Mouse (Mus musculus): ENCODE measurements around the gene Styx. TPM values are rescaled to one million over a fixed set of nuclear protein-coding genes. Genes with fewer than 3 reads are reported as not detected.
"Not testable (repeated sequence)": the region's sequence is repeated elsewhere in the genome, so short reads cannot be mapped to it uniquely, and the experiment has no call there.

Styx gene
- polyA plus RNA-seq, 2 experiments from 2014 or later = 18.3 to 23.8 TPM

DNA sequence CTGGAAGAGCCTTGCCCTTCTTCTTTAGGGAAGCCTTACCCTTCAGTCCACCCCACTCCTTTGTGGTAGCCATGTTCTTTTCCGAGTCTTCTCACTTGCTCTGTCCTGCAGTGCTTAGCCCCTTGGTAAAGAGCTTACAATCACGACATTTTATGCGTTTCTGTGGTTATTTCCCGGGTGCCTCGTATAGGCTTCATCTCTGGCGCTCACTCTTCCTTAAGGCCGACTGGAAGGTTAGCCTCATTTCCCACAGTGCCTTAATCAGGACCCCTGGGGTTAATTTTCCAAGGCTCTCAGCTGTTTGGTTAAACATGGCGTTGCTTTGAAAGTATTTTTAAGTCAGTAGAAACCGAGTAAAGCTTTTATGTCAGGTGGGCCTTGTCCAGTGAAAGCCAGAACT, 88.5 kb downstream of the Styx start:
- ATAC-seq = no peak

- ATAC-seq = no peak
Observed at GRCm38 (mm10) chr14:45441291-45441690, 90.4 kb downstream of the Styx start.

GRCm38 (mm10) chr14:45442781-45443560, 92.1 kb downstream of the Styx start:
- ATAC-seq = no peak

DNA sequence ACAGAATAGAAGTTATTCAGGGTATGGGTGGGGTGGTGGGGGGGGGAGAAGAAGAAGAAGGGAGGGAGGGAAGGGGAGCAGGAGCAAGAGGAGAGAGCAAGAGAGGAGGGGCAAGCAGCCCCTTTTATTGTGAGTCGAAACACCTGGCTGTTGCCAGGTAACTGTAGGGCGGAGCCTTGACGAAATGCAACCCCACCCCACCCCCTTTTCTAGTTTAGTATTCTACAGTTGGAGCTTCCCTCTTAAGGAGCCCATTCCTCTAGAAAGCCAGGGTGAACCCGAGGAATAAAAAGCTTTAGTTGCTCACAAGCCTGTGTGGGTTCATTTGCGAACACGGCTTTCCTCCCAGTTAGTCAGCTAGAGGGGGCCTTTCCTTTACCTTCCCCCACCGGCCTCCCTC, 94.0 kb downstream of the Styx start:
- no peak for ATAC-seq

- ATAC-seq = no peak
Observed at GRCm38 (mm10) chr14:45445445-45445844, 94.6 kb downstream of the Styx start.

- no peak for ATAC-seq
Observed at GRCm38 (mm10) chr14:45446777-45447176, 95.9 kb downstream of the Styx start.

DNA sequence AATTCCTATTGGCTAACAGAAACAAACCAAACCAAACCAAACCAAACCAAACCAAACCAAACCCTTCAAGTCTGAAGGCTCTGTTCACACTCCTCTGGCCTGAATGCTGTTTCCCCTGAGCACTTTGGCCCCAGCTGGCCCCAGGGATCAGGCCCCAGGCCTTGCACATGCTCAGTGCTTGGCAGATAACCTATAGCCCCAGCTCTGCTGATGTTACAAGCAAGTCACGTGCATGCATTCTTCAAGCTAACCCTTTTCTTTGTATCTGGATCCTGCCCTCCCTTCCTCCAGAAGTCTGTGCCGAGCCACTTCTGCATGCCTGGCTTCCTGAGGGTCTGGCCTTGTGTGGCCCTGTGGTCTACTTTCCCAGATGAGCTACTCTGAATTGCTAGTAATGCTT, 100.2 kb downstream of the Styx start:
- ATAC-seq = no peak

DNA sequence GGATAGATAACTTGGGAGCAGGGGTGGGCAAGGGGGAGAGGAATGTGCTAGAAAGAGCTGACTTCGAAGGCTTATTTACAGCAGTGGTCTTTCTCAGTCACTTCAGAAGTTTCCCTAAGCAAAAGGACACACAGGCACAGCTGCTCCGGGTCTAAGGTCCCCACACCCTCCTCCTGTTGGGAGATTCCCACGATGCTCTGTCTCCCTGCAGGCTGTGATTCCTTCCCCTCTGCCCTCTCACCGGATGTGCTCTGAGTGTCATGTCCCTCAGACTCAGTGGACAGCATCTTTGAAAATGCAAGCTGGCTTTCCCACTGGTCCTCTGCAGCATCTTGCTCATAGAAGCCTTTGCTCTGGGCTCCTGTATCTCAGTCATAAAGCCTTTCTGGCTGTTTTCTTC, 101.3 kb downstream of the Styx start:
- ATAC-seq = no peak

DNA sequence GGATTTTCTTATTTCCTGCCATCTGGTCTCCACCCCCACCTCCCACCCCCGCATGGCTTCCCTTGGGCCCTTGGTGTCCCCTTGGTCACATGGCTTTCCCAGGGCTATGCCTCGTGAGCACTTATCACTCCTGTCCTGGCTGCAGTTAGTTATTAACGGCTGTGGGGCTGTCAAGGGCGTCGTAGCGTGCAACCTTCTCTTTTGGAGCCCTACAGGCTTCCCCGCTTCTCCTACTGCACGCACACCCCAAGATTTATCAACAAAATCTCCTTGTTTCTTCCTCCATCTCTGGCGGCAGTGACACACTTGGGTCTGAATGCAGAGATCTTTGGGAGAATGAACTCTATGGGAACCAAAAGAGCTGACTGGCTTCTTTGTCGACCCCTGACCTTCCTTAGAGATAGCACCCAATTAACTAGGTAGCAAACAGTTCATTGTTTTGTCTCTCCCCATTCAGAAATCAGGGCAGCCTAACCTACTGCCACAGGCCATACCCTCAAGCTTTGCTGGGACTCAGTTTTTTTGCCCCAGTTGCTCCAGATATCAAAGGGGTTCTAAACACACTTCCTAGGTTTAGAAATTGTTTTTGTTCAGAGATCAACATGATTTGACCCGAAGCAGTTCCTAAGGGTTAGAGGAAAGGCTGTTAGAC, 102.1 kb downstream of the Styx start:
- no peak for ATAC-seq

DNA sequence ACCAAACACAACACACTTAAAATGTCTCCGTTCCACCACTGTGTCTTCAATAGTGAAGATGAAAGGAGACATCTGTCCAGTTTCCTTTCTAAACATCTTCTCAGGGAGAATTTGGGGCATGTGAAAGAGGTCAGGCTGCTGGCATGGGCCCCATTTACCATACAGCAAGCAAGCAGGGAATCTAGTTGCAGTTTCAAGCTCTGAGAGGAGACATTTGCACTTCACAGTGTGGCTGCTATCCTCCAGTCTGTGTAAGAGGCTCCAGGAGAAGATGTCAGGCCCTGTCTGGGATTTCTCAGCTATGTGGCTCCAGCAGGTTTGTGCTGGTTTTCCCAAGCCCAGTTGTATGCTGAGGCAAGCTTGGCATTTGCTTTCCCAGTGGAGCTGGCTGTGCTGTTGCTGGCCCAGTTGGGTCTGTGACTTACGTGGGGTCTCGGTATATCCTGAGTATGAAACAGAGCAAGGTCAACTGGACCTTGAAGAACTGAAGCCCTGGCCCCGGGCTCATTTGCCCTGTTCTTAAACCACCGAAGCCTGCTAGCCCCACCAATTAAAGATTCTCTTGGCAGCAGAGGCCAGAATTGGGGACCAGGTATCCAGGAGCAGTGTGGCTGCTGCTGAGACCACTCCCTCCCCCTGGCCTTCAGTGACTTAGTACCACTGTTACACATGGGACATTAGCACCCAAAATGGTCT, 102.8 kb downstream of the Styx start:
- ATAC-seq = no peak

DNA sequence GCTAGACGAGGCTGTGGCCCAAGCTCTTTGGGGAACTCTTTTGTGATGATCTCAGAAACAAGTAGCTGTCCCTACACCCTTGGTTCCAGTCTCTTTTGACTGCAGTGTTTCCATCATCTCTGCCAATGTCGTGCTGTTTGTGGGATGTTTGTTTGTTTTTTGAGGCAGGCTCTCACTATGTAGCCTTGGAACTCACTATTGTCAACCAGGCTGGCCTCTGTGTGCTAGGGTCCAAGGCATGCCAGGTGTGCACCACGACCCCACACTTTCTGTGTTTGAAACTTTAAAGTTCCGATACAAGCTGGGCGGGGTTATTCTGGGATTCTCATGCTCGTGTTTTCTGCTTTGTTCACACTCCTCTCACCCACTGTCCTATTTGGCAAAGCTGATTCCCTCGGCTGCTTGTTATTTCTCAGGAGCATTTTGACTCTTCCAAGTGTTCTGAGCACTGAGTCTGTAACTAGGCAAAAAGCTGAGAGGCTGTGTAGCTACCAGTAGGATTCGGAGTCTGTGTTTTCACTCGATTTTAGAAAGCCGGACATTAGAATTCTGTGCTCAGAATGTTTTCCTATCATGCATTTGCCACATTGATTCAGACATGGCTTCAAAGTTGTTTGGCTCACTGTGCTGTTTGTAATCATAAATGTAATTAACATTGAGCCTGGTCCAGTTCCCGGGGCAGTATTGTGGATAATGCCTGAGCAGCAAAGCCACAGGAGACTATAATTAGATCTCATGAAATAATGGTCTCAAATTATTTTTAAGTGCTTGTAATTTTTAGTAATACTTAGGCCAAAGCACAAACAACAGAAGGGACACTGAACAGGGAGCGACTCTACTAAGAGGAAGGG, 105.0 kb downstream of the Styx start:
- ATAC-seq = no peak

DNA sequence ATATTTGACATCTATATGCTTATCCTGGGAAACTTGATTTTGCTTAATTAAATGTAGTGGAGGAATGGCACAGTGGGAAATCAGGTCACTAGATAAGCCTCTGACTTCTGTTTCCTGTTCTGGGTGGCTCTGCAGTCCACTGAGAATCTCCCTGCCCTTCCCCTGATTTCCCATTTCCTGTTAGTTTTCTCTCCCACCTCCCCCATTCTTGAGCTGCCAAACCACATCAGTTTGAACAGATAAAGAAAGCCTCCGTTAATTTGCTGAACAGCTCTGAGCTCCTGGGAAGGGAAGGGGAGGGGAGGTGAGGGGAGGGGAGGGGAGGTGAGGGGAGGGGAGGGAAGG, 105.6 kb downstream of the Styx start:
- no peak for ATAC-seq

DNA sequence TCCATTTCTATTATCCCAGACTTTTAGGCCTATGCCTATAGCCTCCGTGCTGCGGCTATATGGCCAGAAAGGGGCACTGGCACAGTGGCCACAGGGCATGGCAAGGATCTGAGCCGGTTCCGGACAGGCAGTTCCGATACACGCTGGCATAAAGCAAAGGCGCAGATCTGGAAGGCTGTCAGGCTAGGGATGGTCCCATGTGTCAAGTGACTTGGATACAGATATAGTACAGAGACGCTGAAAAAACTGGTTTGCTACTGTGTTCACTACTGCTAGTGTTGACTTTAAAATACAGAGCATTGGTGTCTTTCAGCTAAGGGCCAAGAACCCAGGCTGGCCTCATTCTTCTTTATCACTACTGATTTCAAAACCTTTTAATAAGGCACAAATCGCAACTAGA, 106.1 kb downstream of the Styx start:
- ATAC-seq = no peak

GRCm38 (mm10) chr14:45459877-45460276, 109.0 kb downstream of the Styx start:
- ATAC-seq = no peak

DNA sequence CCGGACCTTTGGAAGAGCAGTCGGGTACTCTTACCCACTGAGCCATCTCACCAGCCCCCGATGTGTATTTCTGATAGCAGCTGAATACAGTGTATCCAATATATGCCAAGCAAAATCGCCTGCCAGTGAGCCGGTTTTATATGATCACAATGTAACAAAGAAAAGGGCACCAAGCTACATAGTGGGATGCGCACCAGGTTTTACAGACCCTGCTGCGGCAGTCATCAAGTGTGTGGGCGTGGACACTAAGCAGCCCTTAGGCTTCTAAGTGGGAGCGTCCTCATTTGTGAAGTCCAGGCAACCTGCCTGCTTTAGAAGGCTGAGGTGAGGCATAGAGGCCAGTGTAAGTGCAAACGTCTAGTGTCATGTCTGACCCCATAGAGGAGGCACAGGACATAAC, 109.6 kb downstream of the Styx start:
- ATAC-seq = no peak

DNA sequence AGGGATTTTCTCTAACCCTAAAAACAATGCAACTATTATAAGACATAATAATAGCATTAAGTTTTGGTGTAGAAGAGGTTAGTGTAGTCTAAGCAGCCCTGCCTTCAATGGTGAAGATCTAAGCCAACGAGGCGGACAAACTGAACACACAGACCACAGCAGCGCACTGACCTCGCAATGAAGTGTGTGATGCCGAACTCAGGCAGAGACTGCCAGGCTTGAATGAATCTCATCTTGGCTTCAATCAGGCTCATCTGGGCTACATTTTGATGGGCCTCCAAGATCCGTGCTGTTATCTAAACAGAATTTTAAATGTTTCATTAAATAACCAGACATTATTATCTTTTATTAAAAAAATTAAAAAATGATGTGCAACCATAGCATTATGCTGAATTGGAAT, 111.1 kb downstream of the Styx start:
- ATAC-seq = no peak

GRCm38 (mm10) chr14:45462374-45462773, 111.5 kb downstream of the Styx start:
- ATAC-seq = no peak

DNA sequence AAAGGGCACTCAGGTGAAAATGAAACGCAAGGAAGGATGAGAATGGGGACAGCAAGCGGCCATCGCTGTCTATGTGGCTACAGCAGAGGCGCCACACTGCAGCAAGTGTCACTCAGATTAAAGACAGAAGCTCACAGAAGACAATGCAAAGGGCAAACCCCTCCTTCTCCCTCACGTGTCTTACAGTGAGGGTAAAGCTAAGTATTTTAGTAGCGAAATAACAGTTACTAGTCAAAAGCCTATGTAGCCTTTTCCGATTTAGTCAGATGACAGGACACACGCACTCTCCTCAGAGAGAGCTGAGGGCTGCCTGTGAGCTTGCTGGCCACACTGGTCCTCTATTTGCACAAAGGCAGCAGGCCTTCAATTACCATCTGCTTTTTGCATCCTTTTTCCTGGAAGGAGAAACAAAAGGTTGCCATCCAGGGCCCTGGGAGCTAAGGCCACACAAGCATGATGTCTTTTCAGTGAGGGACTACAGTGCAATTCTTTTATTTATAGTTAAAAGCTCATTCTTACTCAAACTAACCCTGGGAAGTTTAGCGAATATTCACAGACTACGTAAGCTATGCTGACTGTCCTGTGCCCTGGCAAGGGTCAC, 112.1 kb downstream of the Styx start:
- no peak for ATAC-seq

GRCm38 (mm10) chr14:45463599-45463998, 112.7 kb downstream of the Styx start:
- ATAC-seq = no peak

- ATAC-seq = no peak
Observed at GRCm38 (mm10) chr14:45464036-45465035, 113.4 kb downstream of the Styx start.

DNA sequence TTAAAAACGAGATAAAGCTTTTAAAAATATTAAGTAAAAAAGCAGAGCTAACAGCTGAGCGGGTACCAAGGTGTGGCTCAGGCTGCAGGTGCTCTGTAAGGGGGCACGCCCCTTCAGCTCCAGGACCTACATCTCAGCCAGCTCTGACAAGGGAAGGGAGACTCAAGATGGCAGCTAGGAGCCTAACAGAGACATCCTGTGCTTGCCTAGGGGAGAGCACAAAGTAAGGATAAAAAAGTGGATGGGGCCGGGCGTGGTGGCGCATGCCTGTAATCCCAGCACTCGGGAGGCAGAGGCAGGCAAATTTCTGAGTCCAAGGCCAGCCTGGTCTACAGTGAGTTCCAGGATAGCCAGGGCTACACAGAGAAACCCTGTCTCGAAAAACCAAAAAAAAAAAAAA, 115.5 kb downstream of the Styx start:
- ATAC-seq = not testable (repeated sequence)

Data from CD4-positive, CD25-positive, alpha-beta regulatory T cell, adult 4 months (primary cell).